ENCODE assay signal across 8 mouse cellular contexts in the genomic region with DNA sequence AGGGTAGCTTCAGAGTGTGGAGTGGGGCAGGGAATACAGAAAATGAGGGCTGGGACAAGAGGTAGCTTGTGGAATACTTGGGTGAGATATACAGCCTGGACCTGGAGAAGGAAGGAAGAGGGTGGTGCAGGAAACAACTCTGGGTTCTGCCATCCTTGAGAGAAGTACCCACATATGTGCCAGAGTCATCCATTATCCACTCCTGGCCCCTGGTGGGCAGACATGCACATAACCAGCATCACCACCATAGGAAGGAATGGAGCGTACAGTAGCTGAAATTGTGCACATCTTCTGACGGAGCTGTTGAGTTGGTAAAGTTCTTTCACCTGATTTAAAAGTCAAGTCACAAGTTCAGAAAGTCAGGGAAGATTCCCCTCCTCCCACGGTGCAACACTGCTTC.
DNase-seq lines count a peak whose midpoint lies in the region; ATAC-seq lines count a peak whose summit lies in the region.

No protein-coding gene starts in this region.

- no peak overlapping the region for H3K27ac ChIP-seq in forebrain, embryonic 11.5 days (ENCODE audit: low read depth, low read length)
- no peak overlapping the region for H3K27ac ChIP-seq in forebrain, embryonic 10.5 days
- H3K27ac ChIP-seq in neural tube, embryonic 11.5 days (ENCODE audit: low read depth, low read length), result no peak overlapping the region
- H3K27ac ChIP-seq in hindbrain, embryonic 16.5 days (ENCODE audit: low read depth, low read length), result no peak overlapping the region
- H3K27ac ChIP-seq in midbrain, embryonic 16.5 days (ENCODE audit: low read length), result no peak overlapping the region

- H3K9me3 ChIP-seq in forebrain, embryonic 11.5 days (ENCODE audit: control insufficient read depth, low read length), result no peaks in the 10 kb centered on the region
- H3K9me3 ChIP-seq in forebrain, embryonic 10.5 days, result no peaks in the 10 kb centered on the region
- no peaks in the 10 kb centered on the region for H3K9me3 ChIP-seq in neural tube, embryonic 11.5 days (ENCODE audit: control insufficient read depth, low read length)
- H3K9me3 ChIP-seq in hindbrain, embryonic 16.5 days (ENCODE audit: control insufficient read depth, low read length), result no peaks in the 10 kb centered on the region
- H3K9me3 ChIP-seq in midbrain, embryonic 16.5 days (replicated peaks; ENCODE audit: control insufficient read depth, low read length, poor library complexity, severe bottlenecking), result no peaks in the 10 kb centered on the region

- H3K9ac ChIP-seq in forebrain, embryonic 11.5 days (ENCODE audit: low read length), result no peak overlapping the region
- no peak overlapping the region for H3K9ac ChIP-seq in neural tube, embryonic 11.5 days (ENCODE audit: low read length)
- H3K9ac ChIP-seq in hindbrain, embryonic 16.5 days (ENCODE audit: low read depth, low read length), result no peak overlapping the region
- no peak overlapping the region for H3K9ac ChIP-seq in midbrain, embryonic 16.5 days (ENCODE audit: low read depth, low read length)

- no peaks in the 10 kb centered on the region for H3K36me3 ChIP-seq in forebrain, embryonic 11.5 days (ENCODE audit: control insufficient read depth, insufficient read depth, low read length)
- H3K36me3 ChIP-seq in forebrain, embryonic 10.5 days (replicated peaks), result no peaks in the 10 kb centered on the region
- no peaks in the 10 kb centered on the region for H3K36me3 ChIP-seq in neural tube, embryonic 11.5 days (ENCODE audit: control insufficient read depth, insufficient read depth, low read length)
- no peaks in the 10 kb centered on the region for H3K36me3 ChIP-seq in hindbrain, embryonic 16.5 days (ENCODE audit: control insufficient read depth, insufficient read depth, low read length)
- H3K36me3 ChIP-seq in midbrain, embryonic 16.5 days (ENCODE audit: control insufficient read depth, insufficient read depth, low read length), result no peaks in the 10 kb centered on the region

- no peaks in the 10 kb centered on the region for H3K4me1 ChIP-seq in forebrain, embryonic 11.5 days (replicated peaks; ENCODE audit: control insufficient read depth, insufficient read depth, low read length)
- H3K4me1 ChIP-seq in forebrain, embryonic 10.5 days, result no peaks in the 10 kb centered on the region
- no peaks in the 10 kb centered on the region for H3K4me1 ChIP-seq in neural tube, embryonic 11.5 days (ENCODE audit: control insufficient read depth, insufficient read depth, low read length)
- H3K4me1 ChIP-seq in hindbrain, embryonic 16.5 days (ENCODE audit: control insufficient read depth, insufficient read depth, low read depth, low read length), result no peaks in the 10 kb centered on the region; the same call in 1 of the 2 replicates
- no peaks in the 10 kb centered on the region; the same call in 1 of the 2 replicates for H3K4me1 ChIP-seq in midbrain, embryonic 16.5 days (ENCODE audit: control insufficient read depth, insufficient read depth, low read length)

- no peak overlapping the region for H3K4me3 ChIP-seq in forebrain, embryonic 11.5 days (ENCODE audit: low read depth, low read length)
- no peak overlapping the region for H3K4me3 ChIP-seq in forebrain, embryonic 10.5 days
- H3K4me3 ChIP-seq in neural tube, embryonic 11.5 days (ENCODE audit: low read depth, low read length), result no peak overlapping the region
- no peak overlapping the region for H3K4me3 ChIP-seq in hindbrain, embryonic 16.5 days (ENCODE audit: low read length)
- no peak overlapping the region for H3K4me3 ChIP-seq in midbrain, embryonic 16.5 days (ENCODE audit: low read depth, low read length)

- no peak for ATAC-seq in forebrain, embryonic 11.5 days (replicated peaks; ENCODE audit: low FRiP score)
- no peak for ATAC-seq in neural tube, embryonic 11.5 days (ENCODE audit: insufficient read depth, low FRiP score, low TSS enrichment)
- ATAC-seq in hindbrain, embryonic 16.5 days, result peak; percentile 76
- peak; percentile 80 for ATAC-seq in midbrain, embryonic 16.5 days
- ATAC-seq in activated CD4-positive, CD25-positive, alpha-beta regulatory T cell, adult 4 months, result no peak

- H3K27me3 ChIP-seq in forebrain, embryonic 11.5 days (ENCODE audit: control insufficient read depth, insufficient read depth, low read length), result no peaks in the 10 kb centered on the region
- H3K27me3 ChIP-seq in forebrain, embryonic 10.5 days (ENCODE audit: poor library complexity, severe bottlenecking), result no peaks in the 10 kb centered on the region
- no peaks in the 10 kb centered on the region for H3K27me3 ChIP-seq in neural tube, embryonic 11.5 days (ENCODE audit: control insufficient read depth, insufficient read depth, low read length)
- H3K27me3 ChIP-seq in hindbrain, embryonic 16.5 days (replicated peaks; ENCODE audit: control insufficient read depth, insufficient read depth, low read length), result no peaks in the 10 kb centered on the region
- H3K27me3 ChIP-seq in midbrain, embryonic 16.5 days (ENCODE audit: control insufficient read depth, insufficient read depth, low read depth, low read length), result no peaks in the 10 kb centered on the region

- 91% methylated on average over 3 of the region's 3 CpGs for WGBS in forebrain, embryonic 11.5 days
- 85% methylated on average over 3 of the region's 3 CpGs for WGBS in forebrain, embryonic 10.5 days
- WGBS in neural tube, embryonic 11.5 days, result 95% methylated on average over 3 of the region's 3 CpGs
- 74% methylated on average over 3 of the region's 3 CpGs for whole genome bisulfite sequencing in hindbrain, embryonic 16.5 days
- 82% methylated on average over 3 of the region's 3 CpGs for WGBS in midbrain, embryonic 16.5 days

- H3K4me2 ChIP-seq in forebrain, embryonic 11.5 days (ENCODE audit: low read depth, low read length, severe bottlenecking), result no peak overlapping the region
- H3K4me2 ChIP-seq in neural tube, embryonic 11.5 days (ENCODE audit: low read depth), result no peak overlapping the region
- no peak overlapping the region for H3K4me2 ChIP-seq in hindbrain, embryonic 16.5 days (ENCODE audit: low read length)
- no peak overlapping the region for H3K4me2 ChIP-seq in midbrain, embryonic 16.5 days (ENCODE audit: low read length)

- peak; percentile 61 for DNase-seq in forebrain, embryonic 11.5 days (ENCODE audit: low spot score)
- DNase-seq in forebrain, embryonic 10.5 days (ENCODE audit: extremely low spot score, low spot score), result no peak
- peak; percentile 30 for DNase-seq in neural tube, embryonic 11.5 days (ENCODE audit: low spot score)
- no peak for DNase-seq in neural tube, embryonic 10.5 days (ENCODE audit: extremely low spot score, low spot score)
- no peak for DNase-seq in thymus, postnatal 36 days

Comparison
In these comparisons a context has a peak if more than half of its experiments do, and no peak if none do; other contexts are left out.
1. DNase-seq: peak in forebrain, embryonic 11.5 days (single experiment) and neural tube, embryonic 11.5 days (single experiment); none in forebrain, embryonic 10.5 days (single experiment), neural tube, embryonic 10.5 days (single experiment) and thymus, postnatal 36 days (0 of 2).
2. ATAC-seq: peak in hindbrain, embryonic 16.5 days (single experiment) and midbrain, embryonic 16.5 days (single experiment); none in forebrain, embryonic 11.5 days (single experiment), neural tube, embryonic 11.5 days (single experiment) and activated CD4-positive, CD25-positive, alpha-beta regulatory T cell, adult 4 months (single experiment).